Mouse (Mus musculus): ENCODE results near the gene Krtap31-2.

Krtap31-2 gene

GRCm38 (mm10) chr11:99935991-99936390 is at the start of gene Krtap31-2:
Gene Krtap31-2 (plus strand): TSS chr11:99936291.
- no peak for DNase-seq (ENCODE audit: low read depth, low spot score)

GRCm38 (mm10) chr11:99907620-99908019 is 28.5 kb upstream of the Krtap31-2 start, which contains the start of gene Krtap31-1:
Gene Krtap31-1 (plus strand): TSS chr11:99907920.
- DNase-seq (ENCODE audit: low read depth, low spot score) = no peak

GRCm38 (mm10) chr11:99914451-99914850 is 21.6 kb upstream of the Krtap31-2 start, which contains the start of gene Gm11565:
Gene Gm11565 (plus strand): TSS chr11:99914751.
- no peak for DNase-seq (ENCODE audit: low read depth, low spot score)

GRCm38 (mm10) chr11:99937751-99938264 is 1.7 kb downstream of the Krtap31-2 start:
- no peak for DNase-seq (ENCODE audit: low read depth, low spot score)

GRCm38 (mm10) chr11:99948175-99948574 is 12.1 kb downstream of the Krtap31-2 start, which contains the start of gene Krtap9-5:
Gene Krtap9-5 (plus strand): TSS chr11:99948475.
- no peak for DNase-seq (ENCODE audit: low read depth, low spot score)

- DNase-seq (ENCODE audit: low read depth, low spot score) = no peak
Observed at GRCm38 (mm10) chr11:99964213-99964612, 28.1 kb downstream of the Krtap31-2 start.

- DNase-seq (ENCODE audit: low read depth, low spot score) = no peak
Observed at GRCm38 (mm10) chr11:99965961-99966360, 29.9 kb downstream of the Krtap31-2 start.

- no peak for DNase-seq (ENCODE audit: low read depth, low spot score)
Observed at GRCm38 (mm10) chr11:99978953-99979352, 42.9 kb downstream of the Krtap31-2 start, which contains the start of gene Krtap29-1. Gene Krtap29-1 (minus strand): TSS chr11:99979053.

GRCm38 (mm10) chr11:99982731-99983130 is 46.6 kb downstream of the Krtap31-2 start:
- DNase-seq (ENCODE audit: low read depth, low spot score) = no peak

- DNase-seq (ENCODE audit: low read depth, low spot score) = no peak
Observed at GRCm38 (mm10) chr11:99983442-99983841, 47.4 kb downstream of the Krtap31-2 start.

GRCm38 (mm10) chr11:99985291-99986092 is 49.4 kb downstream of the Krtap31-2 start:
- DNase-seq (ENCODE audit: low read depth, low spot score) = no peak

GRCm38 (mm10) chr11:99986180-99986647 is 50.1 kb downstream of the Krtap31-2 start, which contains the start of gene Krtap16-1:
Gene Krtap16-1 (minus strand): TSS chr11:99986597.
- no peak for DNase-seq (ENCODE audit: low read depth, low spot score)

Data from c-Kit-negative CD71-positive TER-119-positive erythroid progenitor cells, embryonic 14.5 days (primary cell).